Mouse (Mus musculus) neural tube, embryonic 13.5 days (tissue): ENCODE data around the gene Esd. TPM values are rescaled to one million over a fixed set of nuclear protein-coding genes. Genes with fewer than 3 reads are reported as not detected.

ENCODE experiments used
- ATAC-seq: fragments of 200-750 bp; cut with Nextera tagmentation; 2 replicates; pipeline ENCODE4 v1.8.0; 2017; ENCODE audit warnings: low read depth, mild to moderate bottlenecking, moderate TSS enrichment, moderate library complexity
- H3K27ac ChIP-seq: fragments of 300-500 bp; sonication (generic); replicated peaks from 2 replicates; pipeline ENCODE4 v1.5.1; 2015; ENCODE audit warnings: moderate library complexity, mild to moderate bottlenecking, inconsistent platforms
- H3K27me3 ChIP-seq: fragments of 300-500 bp; sonication (generic); 2 replicates; pipeline ENCODE4 v1.6.1; 2015; ENCODE audit warnings: mild to moderate bottlenecking, inconsistent platforms
- H3K36me3 ChIP-seq: fragments of 300-500 bp; sonication (generic); 2 replicates; pipeline ENCODE4 v1.6.1; 2015; ENCODE audit warnings: mild to moderate bottlenecking, inconsistent platforms
- H3K4me1 ChIP-seq: fragments of 300-500 bp; sonication (generic); replicated peaks from 2 replicates; pipeline ENCODE4 v1.6.1; 2015; ENCODE audit warnings: inconsistent platforms
- H3K4me2 ChIP-seq: fragments of 300-500 bp; sonication (generic); 2 replicates; pipeline ENCODE4 v1.6.1; 2015; ENCODE audit warnings: inconsistent platforms, mild to moderate bottlenecking, moderate library complexity
- H3K4me3 ChIP-seq: fragments of 300-500 bp; sonication (generic); 2 replicates; pipeline ENCODE4 v1.5.1; 2015; ENCODE audit warnings: mild to moderate bottlenecking, inconsistent platforms
- H3K9ac ChIP-seq: fragments of 300-500 bp; sonication (generic); 2 replicates; pipeline ENCODE4 v1.6.1; 2015; ENCODE audit warnings: moderate library complexity, mild to moderate bottlenecking, inconsistent platforms
- H3K9me3 ChIP-seq: fragments of 300-500 bp; sonication (generic); 2 replicates; pipeline ENCODE4 v1.6.1; 2016; ENCODE audit warnings: inconsistent platforms
- WGBS: fragments of 180-500 bp; shearing (Covaris S2); methylation state at CpG from one replicate; pipeline ENCODE4 v1.1.7; 2015; 5-methylcytosine and 5-hydroxymethylcytosine counted together
- polyA plus RNA-seq: library from polyadenylated mRNA; unstranded; fragments of >200 nt; fragmentation: Nextera tagmentation; extraction: Ambion mirVana; gene quantifications from 2 replicates; pipeline ENCODE4 v1.2.1, GENCODE M21; 2015

The Esd gene
- polyA plus RNA-seq, 1 experiment from 2014 or later, result 268 TPM

DNA sequence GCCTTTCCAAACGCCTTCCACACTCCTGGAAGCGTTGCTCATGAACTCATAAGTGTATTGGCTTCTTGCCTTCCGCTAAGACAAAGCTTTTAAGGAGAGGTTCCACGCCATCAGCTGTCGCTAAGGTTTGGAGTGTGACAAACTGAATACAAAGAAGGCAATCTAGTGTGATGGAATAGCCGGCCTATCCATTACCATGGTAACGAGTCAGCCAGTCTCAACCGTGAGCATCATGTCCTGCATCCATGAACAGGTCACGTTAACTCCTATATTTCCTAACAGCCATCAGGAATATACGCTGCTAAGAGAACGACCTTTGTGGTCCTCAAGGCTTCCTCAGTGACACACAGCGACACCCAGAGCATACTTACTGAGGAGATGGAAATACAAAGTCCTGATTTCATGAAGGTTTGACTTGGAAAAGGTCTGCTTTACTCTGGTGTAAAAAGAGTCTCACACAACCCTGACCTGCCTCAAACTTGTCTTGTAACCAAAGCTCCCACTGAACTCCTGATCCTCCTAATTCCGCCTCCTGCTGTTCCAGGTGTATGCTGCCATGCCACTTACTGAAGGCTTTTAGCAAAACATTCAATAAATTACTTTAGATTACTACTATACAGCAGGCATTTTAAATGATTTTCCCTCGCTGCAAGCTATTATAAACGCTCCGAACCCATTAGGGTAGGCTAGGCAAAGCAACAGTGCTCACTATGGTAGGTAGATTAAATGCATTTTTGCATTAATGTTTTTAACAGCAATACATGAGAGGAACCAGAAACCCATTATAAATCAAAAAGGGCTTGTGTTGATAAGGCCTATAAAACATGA lies 66.2 kb downstream of the Esd start:
- H3K9me3 ChIP-seq, result no peaks in the 10 kb centered on the region
- H3K27me3 ChIP-seq, result no peaks in the 10 kb centered on the region
- H3K27ac ChIP-seq, result peak overlapping the region; percentile 82
- peak; percentile 93 for ATAC-seq
- H3K36me3 ChIP-seq, result peaks cover 29% of the 10 kb centered on the region
- H3K4me3 ChIP-seq, result no peak overlapping the region
- 30% methylated on average over 16 of the region's 16 CpGs for WGBS
- no peak overlapping the region for H3K9ac ChIP-seq
- H3K4me2 ChIP-seq, result no peak overlapping the region; the same call in 1 of the 2 replicates
- peaks cover 21% of the 10 kb centered on the region for H3K4me1 ChIP-seq

Other genes starting within 250 kb of the Esd start
- 1.1 and 1.9 TPM in 2 replicates for gene Htr2a, start 91.5 kb upstream of the Esd start, polyA plus RNA-seq
- gene Lrch1, start 215.6 kb downstream of the Esd start, polyA plus RNA-seq, result 12.0 and 12.2 TPM in 2 replicates